Mouse (Mus musculus): ENCODE results near the gene A230072I06Rik.

The A230072I06Rik gene

DNA sequence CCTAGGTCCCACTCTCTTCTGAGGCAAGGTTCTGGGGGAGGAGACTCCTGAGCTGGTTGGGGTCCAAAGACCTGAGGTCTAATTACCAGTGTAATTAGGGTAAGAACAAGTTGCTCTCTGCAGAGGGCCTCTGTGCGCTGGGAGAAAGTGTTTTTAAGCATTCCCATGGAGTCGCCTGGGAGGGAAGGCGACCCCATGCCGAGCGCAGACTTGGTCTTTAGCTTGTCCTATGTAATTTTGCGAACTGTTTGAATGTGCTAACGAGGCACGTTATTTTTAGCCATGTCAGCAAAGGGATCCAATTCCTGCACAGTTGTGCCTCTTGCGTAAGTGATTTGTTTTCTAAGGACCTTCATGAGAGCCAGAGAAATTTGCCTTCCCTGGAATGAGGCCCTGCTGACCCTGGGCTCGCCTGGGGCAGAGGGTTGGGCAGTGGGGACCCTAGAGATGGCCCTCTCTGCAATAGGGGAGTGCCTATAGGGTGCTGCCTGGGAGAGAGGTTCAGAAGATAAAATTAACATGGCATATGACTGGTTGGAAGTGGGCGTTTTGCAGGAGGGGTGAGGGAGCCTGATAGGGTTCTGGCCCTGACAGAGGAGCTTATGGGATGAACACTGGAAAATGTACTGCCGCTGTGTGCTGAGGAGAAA is at the start of gene A230072I06Rik:
A230072I06Rik (plus strand) TSS at position 157 of the 650 bp plus-strand sequence.
- no peak for DNase-seq

DNA sequence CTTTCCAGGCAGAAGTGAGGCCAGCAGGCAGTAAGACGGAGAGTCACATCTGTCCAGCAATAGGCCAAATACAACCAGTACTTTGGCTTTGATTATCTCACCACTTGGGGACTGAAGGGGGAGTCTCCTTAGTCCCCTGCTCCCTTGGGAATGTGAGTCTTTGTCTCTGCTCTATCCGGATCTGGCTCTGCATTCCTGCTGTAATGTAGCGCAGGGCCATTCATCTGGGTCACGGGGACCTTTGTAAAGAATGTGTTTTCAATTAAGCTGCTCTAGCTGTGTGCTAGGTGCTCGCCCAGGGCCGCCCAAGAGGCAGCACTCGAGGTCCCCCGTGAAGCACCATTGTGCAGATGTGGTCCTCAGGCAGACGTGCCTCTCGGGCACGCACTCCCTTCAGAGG is 44.6 kb upstream of the A230072I06Rik start:
- DNase-seq, result no peak

- DNase-seq, result no peak
These were observed 39.8 kb upstream of the A230072I06Rik start for GRCm38 (mm10) chr8:12238775-12239174.

- DNase-seq, result no peak
These were observed 38.5 kb upstream of the A230072I06Rik start for GRCm38 (mm10) chr8:12240143-12240542.

DNA sequence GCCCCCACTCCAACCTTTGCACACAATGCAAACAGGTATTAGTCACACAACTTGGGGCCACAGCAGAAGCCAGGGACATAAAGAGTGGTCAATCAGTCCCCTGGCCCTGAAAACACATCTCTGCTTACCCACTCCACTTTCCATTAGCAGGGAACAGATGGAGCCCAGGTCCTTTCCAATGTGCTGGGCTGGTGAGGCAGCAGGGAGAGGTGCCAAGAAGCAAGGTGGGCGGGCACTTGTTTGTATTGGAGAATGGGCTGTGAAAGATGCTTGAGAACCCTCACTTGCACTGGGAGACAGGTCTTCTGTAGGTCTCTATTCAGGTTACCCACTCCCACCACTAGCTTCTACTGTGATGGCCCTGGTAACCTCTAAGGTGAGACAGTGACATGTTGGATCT is 34.9 kb upstream of the A230072I06Rik start:
- no peak for DNase-seq

- DNase-seq, result peak; percentile 19
These were observed 18.7 kb upstream of the A230072I06Rik start for GRCm38 (mm10) chr8:12259890-12260289.

GRCm38 (mm10) chr8:12260476-12261029 is 18.1 kb upstream of the A230072I06Rik start:
- DNase-seq, result no peak

DNA sequence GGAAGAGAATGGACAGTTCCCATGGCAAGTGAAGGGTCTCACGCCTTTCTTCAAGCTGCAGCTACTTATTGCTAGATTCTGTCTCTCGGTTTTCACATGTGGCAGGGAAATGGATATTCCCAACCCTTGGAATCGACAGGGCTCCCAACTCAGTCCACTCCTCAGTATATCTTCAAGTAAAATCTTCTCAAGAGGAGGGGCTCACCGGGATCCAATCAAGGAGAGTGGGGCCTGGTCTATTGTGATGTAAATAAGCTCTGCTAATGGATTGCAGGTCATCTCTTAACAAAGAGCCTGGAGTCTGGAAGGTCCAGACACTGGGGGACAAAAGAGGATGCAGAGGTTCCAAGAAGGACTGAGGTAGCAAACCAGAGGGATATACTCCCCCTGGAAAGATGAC is 17.1 kb upstream of the A230072I06Rik start:
- no peak for DNase-seq

- no peak for DNase-seq
These were observed 13.6 kb upstream of the A230072I06Rik start for GRCm38 (mm10) chr8:12264996-12265395.

DNA sequence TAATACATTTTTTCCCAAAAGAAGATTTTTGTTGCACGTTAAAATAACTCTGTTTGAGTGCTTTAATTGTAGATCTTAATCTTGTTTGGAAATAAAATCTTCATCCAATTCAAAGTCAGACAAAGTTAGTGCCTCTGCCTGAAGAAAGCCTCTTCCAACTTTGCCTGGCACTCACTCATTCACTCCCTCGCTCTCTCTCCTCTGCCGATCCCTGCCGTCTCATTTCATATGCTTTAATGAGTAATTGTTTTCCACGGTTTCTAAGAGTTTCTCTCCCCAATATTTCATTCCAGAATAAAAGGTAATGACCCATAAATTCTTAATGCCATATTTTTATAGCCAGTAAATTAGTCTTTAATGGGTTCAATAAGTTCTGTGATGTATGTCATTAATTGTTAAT is 10.8 kb upstream of the A230072I06Rik start:
- DNase-seq, result no peak

DNA sequence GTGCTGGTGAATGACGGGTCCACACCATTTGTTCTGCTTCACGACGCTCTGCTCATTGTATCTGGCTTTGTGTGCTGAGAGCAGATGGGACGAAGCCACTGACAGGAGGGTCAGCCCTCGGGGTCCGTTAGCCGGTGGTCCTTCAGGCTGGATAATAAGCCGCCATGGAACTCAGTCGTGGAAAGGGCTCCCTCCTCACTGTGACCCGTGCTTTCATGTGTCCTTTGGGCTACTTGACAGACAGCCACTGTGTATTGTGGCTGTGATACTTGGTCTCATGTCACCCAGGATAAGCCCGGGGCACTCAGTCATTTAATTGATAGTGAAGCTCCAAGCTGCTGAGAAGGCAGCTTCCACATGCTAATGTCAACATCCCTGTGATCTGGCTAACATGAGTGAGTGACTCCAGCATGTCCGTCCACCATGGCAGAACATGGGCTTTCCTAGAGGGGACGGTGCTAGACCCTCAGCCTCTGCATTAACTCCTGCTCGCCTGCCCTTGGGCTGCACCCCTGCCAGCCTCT is 10.3 kb upstream of the A230072I06Rik start:
- DNase-seq, result no peak

DNA sequence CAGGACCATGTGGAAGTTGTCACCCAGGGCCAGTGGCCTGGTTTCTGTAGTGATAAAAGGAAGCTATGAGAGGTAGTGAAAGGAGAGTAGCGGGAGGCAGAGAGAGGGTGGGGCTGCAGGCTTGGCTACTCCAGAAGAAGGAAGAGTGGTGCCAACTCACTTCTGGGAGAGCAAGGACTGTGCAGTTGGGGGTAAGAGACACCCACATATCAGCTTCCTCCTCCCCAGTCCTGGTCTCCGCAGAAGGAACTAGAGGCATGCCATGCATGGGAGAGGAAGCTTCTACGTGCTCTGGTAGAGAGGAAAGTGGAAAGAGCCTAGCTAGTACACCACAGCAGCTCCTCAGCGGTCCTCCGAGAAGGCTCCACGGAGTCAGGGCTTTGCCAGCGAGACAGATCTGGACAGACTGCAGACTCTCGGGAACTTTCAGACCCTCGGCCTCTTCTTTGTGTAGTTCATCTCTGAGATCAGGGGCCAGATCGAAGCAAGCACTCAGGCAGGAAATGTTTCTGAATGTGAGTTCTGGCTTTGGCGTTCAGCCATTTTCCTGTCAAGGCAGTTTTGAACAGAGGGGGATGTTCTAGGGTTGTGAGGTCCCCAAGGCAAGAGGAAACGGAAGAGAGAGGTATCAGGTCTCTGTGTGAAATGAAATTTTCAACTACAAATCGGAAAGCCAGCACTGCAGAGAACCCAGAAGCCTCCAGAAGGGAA is 1.0 kb downstream of the A230072I06Rik start:
- peak; percentile 42 for DNase-seq

DNA sequence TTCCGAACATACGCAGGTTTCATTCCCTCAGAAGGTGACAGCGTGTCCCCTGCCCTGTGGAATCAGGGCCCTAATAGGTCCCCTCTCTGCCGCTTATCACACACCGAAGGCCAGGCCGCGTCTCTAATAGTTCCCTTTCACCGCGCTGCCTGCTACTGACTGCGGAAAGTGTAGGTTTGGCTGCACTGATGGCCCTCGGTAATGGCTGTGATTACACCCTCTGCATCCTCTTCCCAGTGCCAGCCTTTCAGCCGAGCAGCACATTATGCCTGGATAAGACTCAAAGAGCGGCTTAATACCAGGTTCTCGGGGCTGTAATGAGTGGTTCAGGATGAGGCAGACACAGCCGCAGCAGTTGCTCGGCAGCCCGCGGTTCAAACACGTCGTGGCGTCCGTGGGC is 3.5 kb downstream of the A230072I06Rik start:
- DNase-seq, result no peak

GRCm38 (mm10) chr8:12290551-12290950 is 11.9 kb downstream of the A230072I06Rik start:
- no peak for DNase-seq

DNA sequence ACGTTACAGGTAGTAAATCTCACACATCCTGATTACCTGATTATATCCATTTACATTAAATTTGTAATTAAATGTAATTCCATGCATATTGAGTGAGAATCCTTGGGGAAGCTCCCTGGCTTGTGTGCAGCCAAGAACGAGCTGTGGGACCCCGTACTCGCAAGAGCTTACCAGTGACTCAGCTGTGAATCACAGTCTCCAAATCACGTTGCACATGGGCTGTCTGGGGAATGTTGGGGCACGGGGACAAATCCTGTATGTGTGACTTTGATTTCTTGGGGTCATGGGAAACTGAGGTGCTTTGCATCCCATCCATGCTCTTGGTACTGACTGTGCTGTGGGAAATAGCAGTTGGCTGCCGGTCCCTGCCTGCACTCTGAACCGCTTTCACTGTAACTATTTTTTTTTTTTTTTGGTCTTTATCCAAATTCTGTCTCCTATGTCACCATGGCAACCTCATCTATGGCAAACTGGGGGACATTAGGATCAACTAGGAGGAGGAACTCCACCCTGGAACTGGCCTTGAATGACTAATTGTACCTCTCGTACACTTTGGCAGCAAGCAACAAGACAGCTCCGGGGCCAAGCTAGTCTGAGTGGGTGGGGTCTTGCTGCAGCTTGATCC is 19.8 kb downstream of the A230072I06Rik start:
- no peak for DNase-seq

GRCm38 (mm10) chr8:12301998-12302397 is 23.4 kb downstream of the A230072I06Rik start:
- DNase-seq, result no peak

GRCm38 (mm10) chr8:12312975-12313734 is 34.5 kb downstream of the A230072I06Rik start:
- DNase-seq, result peak; percentile 19

DNA sequence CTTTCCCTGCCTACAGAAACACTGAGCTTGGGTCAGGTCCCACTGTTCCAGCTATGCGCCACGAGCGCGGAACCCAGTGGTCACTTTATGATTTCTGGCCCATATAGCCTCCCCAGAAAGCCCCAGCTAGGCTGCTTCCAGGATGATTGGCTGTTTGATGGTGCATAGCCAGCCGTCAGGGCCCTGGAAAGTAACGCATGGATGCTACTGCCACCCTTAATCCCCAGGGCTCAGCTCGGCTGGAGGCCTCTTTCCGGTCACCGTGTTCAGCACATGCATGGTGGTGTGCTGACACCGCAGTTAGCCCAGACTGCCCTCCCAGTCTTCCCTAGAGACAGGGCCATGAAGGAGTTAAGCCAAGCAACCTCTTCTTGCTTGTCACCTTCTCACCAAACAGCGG is 35.6 kb downstream of the A230072I06Rik start:
- DNase-seq, result no peak

DNA sequence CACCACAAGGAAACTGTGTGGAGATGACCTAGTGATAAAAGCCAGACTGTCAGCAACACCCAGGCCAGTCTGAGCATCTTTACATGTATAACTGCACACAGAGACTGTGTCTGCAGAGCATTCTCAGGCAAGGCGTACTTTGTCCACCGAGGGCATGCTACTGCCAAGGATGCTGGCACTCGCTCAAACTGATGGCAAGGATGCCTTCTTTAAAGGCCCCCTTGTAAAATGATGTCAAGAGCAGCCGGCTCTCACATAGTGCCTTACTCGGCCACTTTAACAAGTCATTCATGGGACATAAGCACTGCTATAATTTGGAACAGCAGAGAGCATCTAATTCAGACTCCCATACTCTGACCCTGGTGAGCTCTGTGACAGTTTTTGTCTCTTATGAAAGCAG is 36.6 kb downstream of the A230072I06Rik start:
- no peak for DNase-seq

DNA sequence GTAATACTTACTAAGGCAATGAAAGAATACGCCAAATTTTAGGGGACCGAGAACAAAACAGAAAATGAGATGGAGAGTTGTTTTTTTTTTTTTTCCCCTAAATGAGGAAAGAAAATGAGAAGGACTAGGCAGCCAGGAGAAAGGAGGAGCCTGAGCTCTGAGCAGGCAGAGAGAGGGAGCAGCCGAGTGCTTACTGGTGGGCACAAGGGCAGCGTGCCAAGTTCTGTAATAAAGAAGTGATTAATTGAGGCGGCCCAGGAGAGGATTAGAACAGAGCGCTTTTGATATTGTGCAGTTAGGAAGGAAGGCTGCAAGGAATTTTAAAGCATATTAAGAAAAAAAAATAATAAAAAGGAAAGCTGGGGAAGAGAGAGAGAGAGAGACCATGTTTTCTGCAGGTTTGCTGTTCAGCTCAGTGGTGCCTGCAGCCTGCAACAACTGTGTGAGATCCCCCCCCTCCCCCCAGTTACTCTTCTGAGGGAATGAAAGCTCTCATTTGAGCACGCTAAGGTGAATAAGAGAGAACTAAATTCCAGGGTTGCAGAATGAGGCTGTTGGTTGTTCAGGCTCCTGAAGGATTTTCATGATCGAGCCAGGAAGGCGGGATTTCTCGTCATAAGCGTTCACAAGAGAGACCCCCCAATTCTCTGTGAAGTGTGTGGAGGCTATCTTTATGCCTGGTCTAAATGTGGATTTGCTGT is 41.3 kb downstream of the A230072I06Rik start:
- no peak for DNase-seq

- DNase-seq, result no peak
These were observed 43.5 kb downstream of the A230072I06Rik start for GRCm38 (mm10) chr8:12322071-12322470.

- DNase-seq, result no peak
These were observed 44.6 kb downstream of the A230072I06Rik start for GRCm38 (mm10) chr8:12323238-12323637.

Data from lung, postnatal 10 days (tissue).